7 mouse cellular contexts compared by ENCODE assay signal in genomic region chr10:80159561-80160454, GRCm38 (mm10). TPM values are rescaled to one million over a fixed set of nuclear protein-coding genes. Genes with fewer than 3 reads are reported as not detected.
A peak's percentile ranks its signal among the peaks of the same experiment; 100 is the strongest.
DNase-seq lines count a peak whose midpoint lies in the region; ATAC-seq lines count a peak whose summit lies in the region.

No protein-coding gene starts in this region.

- H3K27ac ChIP-seq in embryonic facial prominence, embryonic 10.5 days (replicated peaks): peak overlapping the region; percentile 94
- H3K27ac ChIP-seq in limb, embryonic 11.5 days (replicated peaks; ENCODE audit: low read depth, low read length): peak overlapping the region; percentile 83
- peak overlapping the region; percentile 91 for H3K27ac ChIP-seq in midbrain, embryonic 14.5 days (replicated peaks; ENCODE audit: low read depth, low read length)

- peak overlapping the region; percentile 72 for H3K4me2 ChIP-seq in limb, embryonic 11.5 days (ENCODE audit: low read depth, severe bottlenecking)
- peak overlapping the region; percentile 75 for H3K4me2 ChIP-seq in midbrain, embryonic 14.5 days (ENCODE audit: low read length)

- peak; percentile 99 for DNase-seq in adrenal gland, postnatal 10 days
- peak; percentile 97 for DNase-seq in embryonic facial prominence, embryonic 10.5 days (ENCODE audit: low spot score)
- peak; percentile 99 for DNase-seq in kidney, adult 11 months
- DNase-seq in limb, embryonic 11.5 days (ENCODE audit: low spot score): peak; percentile 96
- peak; percentile 100 for DNase-seq in midbrain, embryonic 14.5 days
- DNase-seq in spleen, adult 18-20 months: peak; percentile 99 to 100

- WGBS in embryonic facial prominence, embryonic 10.5 days: under 1% methylated on average over 55 of the region's 55 CpGs
- under 1% methylated on average over 55 of the region's 55 CpGs for WGBS in limb, embryonic 11.5 days
- WGBS in midbrain, embryonic 14.5 days: under 1% methylated on average over 55 of the region's 55 CpGs

- peak overlapping the region; percentile 51 for H3K9ac ChIP-seq in limb, embryonic 11.5 days (ENCODE audit: low read length)
- peak overlapping the region; percentile 47 for H3K9ac ChIP-seq in midbrain, embryonic 14.5 days (replicated peaks; ENCODE audit: low read length)

- H3K4me1 ChIP-seq in embryonic facial prominence, embryonic 10.5 days: peaks cover 99% of the 10 kb centered on the region
- H3K4me1 ChIP-seq in limb, embryonic 11.5 days (ENCODE audit: control insufficient read depth, insufficient read depth, low read length): peaks cover 65% of the 10 kb centered on the region
- H3K4me1 ChIP-seq in midbrain, embryonic 14.5 days (ENCODE audit: control insufficient read depth, insufficient read depth, low read length): peaks cover 40% of the 10 kb centered on the region

- H3K27me3 ChIP-seq in embryonic facial prominence, embryonic 10.5 days (replicated peaks; ENCODE audit: low read depth, poor library complexity, severe bottlenecking): no peaks in the 10 kb centered on the region
- H3K27me3 ChIP-seq in limb, embryonic 11.5 days (ENCODE audit: control insufficient read depth, insufficient read depth, low read length): no peaks in the 10 kb centered on the region
- no peaks in the 10 kb centered on the region for H3K27me3 ChIP-seq in midbrain, embryonic 14.5 days (ENCODE audit: control insufficient read depth, insufficient read depth, low read length)

- peaks cover 39% of the 10 kb centered on the region for H3K36me3 ChIP-seq in embryonic facial prominence, embryonic 10.5 days (replicated peaks)
- H3K36me3 ChIP-seq in limb, embryonic 11.5 days (ENCODE audit: control insufficient read depth, insufficient read depth, low read length): peaks cover 27% of the 10 kb centered on the region
- H3K36me3 ChIP-seq in midbrain, embryonic 14.5 days (ENCODE audit: control insufficient read depth, insufficient read depth, low read length): peaks cover 35% of the 10 kb centered on the region

- no peaks in the 10 kb centered on the region for H3K9me3 ChIP-seq in embryonic facial prominence, embryonic 10.5 days
- H3K9me3 ChIP-seq in limb, embryonic 11.5 days (ENCODE audit: control insufficient read depth, low read length): no peaks in the 10 kb centered on the region
- no peaks in the 10 kb centered on the region for H3K9me3 ChIP-seq in midbrain, embryonic 14.5 days (ENCODE audit: control insufficient read depth, low read length)

- ATAC-seq in granulocyte monocyte progenitor cell, adult 5-6 weeks (replicated peaks; ENCODE audit: poor library complexity, severe bottlenecking): peak; percentile 67
- ATAC-seq in limb, embryonic 11.5 days (ENCODE audit: insufficient number of reproducible peaks, low FRiP score, low TSS enrichment, low read depth): peak; percentile 74
- peak; percentile 88 for ATAC-seq in midbrain, embryonic 14.5 days (ENCODE audit: low FRiP score, low TSS enrichment)

- H3K4me3 ChIP-seq in embryonic facial prominence, embryonic 10.5 days: peak overlapping the region; percentile 59
- H3K4me3 ChIP-seq in limb, embryonic 11.5 days (ENCODE audit: low read depth, low read length): peak overlapping the region; percentile 29
- peak overlapping the region; percentile 38 for H3K4me3 ChIP-seq in midbrain, embryonic 14.5 days (replicated peaks; ENCODE audit: low read depth, low read length)

RNA-seq across cellular contexts. Expression of gene Cirbp, which starts 6.0 kb away (rescaled TPM):
- total RNA-seq in adrenal gland, postnatal 10 days (2021): 100 to 1,000 TPM; 102 to 168 TPM
- polyA plus RNA-seq in embryonic facial prominence, embryonic 10.5 days (2016; fragmentation: Nextera tagmentation; extraction: Ambion mirVana): 93.2 and 110 TPM in 2 replicates
- 25.3 and 70.7 TPM in 2 replicates for total RNA-seq in granulocyte monocyte progenitor cell, adult 5-6 weeks (2014; fragmentation: Nextera tagmentation)
- total RNA-seq in granulocyte monocyte progenitor cell, adult 5-6 weeks (2017): 36.8 and 40.7 TPM in 2 replicates
- 67.9 and 68.1 TPM in 2 replicates for polyA plus RNA-seq in limb, embryonic 11.5 days (2014; fragmentation: Nextera tagmentation; extraction: Ambion mirVana)
- 295 and 421 TPM in 2 replicates for polyA plus RNA-seq in midbrain, embryonic 14.5 days (2014; fragmentation: Nextera tagmentation; extraction: Ambion mirVana)

RNA-seq across cellular contexts. Expression of gene Midn, which starts 11.7 kb away (rescaled TPM):
- 100 to 1,000 TPM; 106 to 127 TPM for total RNA-seq in adrenal gland, postnatal 10 days (2021)
- 22.2 TPM in 2 replicates for polyA plus RNA-seq in embryonic facial prominence, embryonic 10.5 days (2016; fragmentation: Nextera tagmentation; extraction: Ambion mirVana)
- 26.7 and 36.8 TPM in 2 replicates for total RNA-seq in granulocyte monocyte progenitor cell, adult 5-6 weeks (2014; fragmentation: Nextera tagmentation)
- 10.0 and 17.4 TPM in 2 replicates for total RNA-seq in granulocyte monocyte progenitor cell, adult 5-6 weeks (2017)
- polyA plus RNA-seq in limb, embryonic 11.5 days (2014; fragmentation: Nextera tagmentation; extraction: Ambion mirVana): 59.3 and 60.9 TPM in 2 replicates
- 62.6 and 65.6 TPM in 2 replicates for polyA plus RNA-seq in midbrain, embryonic 14.5 days (2014; fragmentation: Nextera tagmentation; extraction: Ambion mirVana)

RNA-seq across cellular contexts. Expression of gene 1600002K03Rik, which starts 12.9 kb away (rescaled TPM):
- 1 to 10 TPM; 6.4 to 7.7 TPM for total RNA-seq in adrenal gland, postnatal 10 days (2021)
- 10.8 and 12.0 TPM in 2 replicates for polyA plus RNA-seq in embryonic facial prominence, embryonic 10.5 days (2016; fragmentation: Nextera tagmentation; extraction: Ambion mirVana)
- total RNA-seq in granulocyte monocyte progenitor cell, adult 5-6 weeks (2014; fragmentation: Nextera tagmentation): 17.2 and 43.4 TPM in 2 replicates
- total RNA-seq in granulocyte monocyte progenitor cell, adult 5-6 weeks (2017): 11.2 and 11.5 TPM in 2 replicates
- polyA plus RNA-seq in limb, embryonic 11.5 days (2014; fragmentation: Nextera tagmentation; extraction: Ambion mirVana): 5.9 and 7.2 TPM in 2 replicates
- 5.7 and 9.9 TPM in 2 replicates for polyA plus RNA-seq in midbrain, embryonic 14.5 days (2014; fragmentation: Nextera tagmentation; extraction: Ambion mirVana)

RNA-seq across cellular contexts. Expression of gene Cbarp, which starts 19.2 kb away (rescaled TPM):
- total RNA-seq in adrenal gland, postnatal 10 days (2021): 10 to 100 TPM; 41.6 to 65.6 TPM
- 4.9 and 8.5 TPM in 2 replicates for polyA plus RNA-seq in embryonic facial prominence, embryonic 10.5 days (2016; fragmentation: Nextera tagmentation; extraction: Ambion mirVana)
- 0.73 and 5.3 TPM in 2 replicates for total RNA-seq in granulocyte monocyte progenitor cell, adult 5-6 weeks (2014; fragmentation: Nextera tagmentation)
- total RNA-seq in granulocyte monocyte progenitor cell, adult 5-6 weeks (2017): 0.36 TPM in 1 of 2 replicates, not detected in the other
- polyA plus RNA-seq in limb, embryonic 11.5 days (2014; fragmentation: Nextera tagmentation; extraction: Ambion mirVana): 4.7 and 6.5 TPM in 2 replicates
- polyA plus RNA-seq in midbrain, embryonic 14.5 days (2014; fragmentation: Nextera tagmentation; extraction: Ambion mirVana): 78.9 and 101 TPM in 2 replicates

RNA-seq across cellular contexts. Expression of gene Efna2, which starts 19.5 kb away (rescaled TPM):
- 1 to 10 TPM; 3.3 to 4.5 TPM for total RNA-seq in adrenal gland, postnatal 10 days (2021)
- 45.2 and 50.1 TPM in 2 replicates for polyA plus RNA-seq in embryonic facial prominence, embryonic 10.5 days (2016; fragmentation: Nextera tagmentation; extraction: Ambion mirVana)
- total RNA-seq in granulocyte monocyte progenitor cell, adult 5-6 weeks (2014; fragmentation: Nextera tagmentation): not detected in 2 replicates
- total RNA-seq in granulocyte monocyte progenitor cell, adult 5-6 weeks (2017): 0.05 TPM in 1 of 2 replicates, not detected in the other
- polyA plus RNA-seq in limb, embryonic 11.5 days (2014; fragmentation: Nextera tagmentation; extraction: Ambion mirVana): 51.3 and 54.8 TPM in 2 replicates
- 41.9 and 50.1 TPM in 2 replicates for polyA plus RNA-seq in midbrain, embryonic 14.5 days (2014; fragmentation: Nextera tagmentation; extraction: Ambion mirVana)

Comparison
In these comparisons a context has a peak if more than half of its experiments do, and no peak if none do; other contexts are left out.
1. Peak in every context shown above with its lines: DNase-seq, ATAC-seq, H3K4me3 ChIP-seq and H3K27ac ChIP-seq.